Mouse (Mus musculus) limb, embryonic 10.5 days (tissue): ENCODE measurements around the gene Fgd6. TPM values are rescaled to one million over a fixed set of nuclear protein-coding genes. Genes with fewer than 3 reads are reported as not detected.

Experiments used
- DNase-seq: peaks from one replicate; pipeline ENCODE4 v3.0.0-alpha.2; 2017; ENCODE audit warnings: low spot score
- H3K27ac ChIP-seq: fragments of 300-500 bp; sonication (generic); 2 replicates; pipeline ENCODE4 v1.5.1; 2016; ENCODE audit warnings: mild to moderate bottlenecking
- H3K27me3 ChIP-seq: fragments of 300-500 bp; sonication (generic); 2 replicates; pipeline ENCODE4 v1.6.1; 2016; ENCODE audit warnings: low read depth, mild to moderate bottlenecking; ENCODE audit not compliant: poor library complexity, severe bottlenecking
- H3K36me3 ChIP-seq: fragments of 300-500 bp; sonication (generic); 2 replicates; pipeline ENCODE4 v1.6.1; 2016; ENCODE audit warnings: mild to moderate bottlenecking, moderate library complexity
- H3K4me1 ChIP-seq: fragments of 300-500 bp; sonication (generic); 2 replicates; pipeline ENCODE4 v1.6.1; 2016
- H3K4me3 ChIP-seq: fragments of 300-500 bp; sonication (generic); 2 replicates; pipeline ENCODE4 v1.5.1; 2016; ENCODE audit warnings: mild to moderate bottlenecking, moderate library complexity
- H3K9me3 ChIP-seq: fragments of 300-500 bp; sonication (generic); replicated peaks from 2 replicates; pipeline ENCODE4 v1.6.1; 2016; ENCODE audit warnings: mild to moderate bottlenecking
- WGBS: fragments of 180-500 bp; shearing (Covaris S2); methylation state at CpG from one replicate; pipeline ENCODE4 v1.1.7; 2016; 5-methylcytosine and 5-hydroxymethylcytosine counted together
- polyA plus RNA-seq: library from polyadenylated mRNA; unstranded; fragments of >200 nt; fragmentation: Nextera tagmentation; extraction: Ambion mirVana; gene quantifications from 2 replicates; pipeline ENCODE4 v1.2.1, GENCODE M21; 2016

Gene Fgd6
- polyA plus RNA-seq, 1 experiment from 2014 or later = 4.5 TPM

- WGBS = 89% methylated on average over 5 of the region's 5 CpGs
- peaks cover 89% of the 10 kb centered on the region for H3K36me3 ChIP-seq
These were observed 125.4 kb downstream of the Fgd6 start for GRCm38 (mm10) chr10:94161051-94161765.

GRCm38 (mm10) chr10:94162031-94162430 is 126.2 kb downstream of the Fgd6 start:
- no peak for DNase-seq
- Histone ChIP-seq H3K27me3 (no peaks in the 10 kb centered on the region), H3K9me3 (no peaks in the 10 kb centered on the region), H3K27ac (no peak overlapping the region), H3K36me3 (peaks cover 90% of the 10 kb centered on the region), H3K4me1 (no peaks in the 10 kb centered on the region), H3K4me3 (no peak overlapping the region)
- 94% methylated on average over 7 of the region's 7 CpGs for WGBS

More at GRCm38 (mm10) chr10:94161051-94161765, 125.4 kb downstream of the Fgd6 start:
- H3K9me3 ChIP-seq = no peaks in the 10 kb centered on the region
- H3K27me3 ChIP-seq = no peaks in the 10 kb centered on the region
- H3K4me3 ChIP-seq = no peak overlapping the region
- H3K4me1 ChIP-seq = no peaks in the 10 kb centered on the region
- H3K27ac ChIP-seq = no peak overlapping the region
- DNase-seq = no peak

GRCm38 (mm10) chr10:94164104-94164845 is 128.5 kb downstream of the Fgd6 start:
- whole genome bisulfite sequencing = 83% methylated on average over 5 of the region's 5 CpGs
- no peaks in the 10 kb centered on the region for H3K9me3 ChIP-seq
- H3K36me3 ChIP-seq = peaks cover 92% of the 10 kb centered on the region
- no peaks in the 10 kb centered on the region for H3K4me1 ChIP-seq
- DNase-seq = no peak
- H3K27me3 ChIP-seq = no peaks in the 10 kb centered on the region
- H3K4me3 ChIP-seq = no peak overlapping the region
- no peak overlapping the region for H3K27ac ChIP-seq

- no peaks in the 10 kb centered on the region for H3K9me3 ChIP-seq
These were observed 129.6 kb downstream of the Fgd6 start for GRCm38 (mm10) chr10:94165426-94165825.

GRCm38 (mm10) chr10:94167051-94167750 is 131.4 kb downstream of the Fgd6 start:
- H3K9me3 ChIP-seq = no peaks in the 10 kb centered on the region
- H3K27ac ChIP-seq = no peak overlapping the region
- WGBS = 96% methylated on average over 11 of the region's 11 CpGs
- H3K4me3 ChIP-seq = no peak overlapping the region
- DNase-seq = no peak
- no peaks in the 10 kb centered on the region for H3K27me3 ChIP-seq
- no peaks in the 10 kb centered on the region for H3K4me1 ChIP-seq
- H3K36me3 ChIP-seq = peaks cover 93% of the 10 kb centered on the region

More at GRCm38 (mm10) chr10:94165426-94165825, 129.6 kb downstream of the Fgd6 start:
- Histone ChIP-seq H3K36me3 (peaks cover 92% of the 10 kb centered on the region), H3K27ac (no peak overlapping the region), H3K27me3 (no peaks in the 10 kb centered on the region), H3K4me1 (no peaks in the 10 kb centered on the region), H3K4me3 (no peak overlapping the region)
- 90% methylated on average over 16 of the region's 16 CpGs for WGBS
- DNase-seq = no peak

- Histone ChIP-seq H3K27me3 (no peaks in the 10 kb centered on the region), H3K4me1 (no peaks in the 10 kb centered on the region), H3K9me3 (no peaks in the 10 kb centered on the region), H3K27ac (no peak overlapping the region), H3K4me3 (no peak overlapping the region), H3K36me3 (peaks cover 96% of the 10 kb centered on the region)
- no peak for DNase-seq
- WGBS = 76% methylated on average over 12 of the region's 12 CpGs
These were observed 135.8 kb downstream of the Fgd6 start for GRCm38 (mm10) chr10:94171440-94172130.

GRCm38 (mm10) chr10:94172137-94172536 is 136.3 kb downstream of the Fgd6 start:
- 82% methylated on average over 11 of the region's 11 CpGs for WGBS
- Histone ChIP-seq H3K27ac (no peak overlapping the region), H3K36me3 (peaks cover 91% of the 10 kb centered on the region), H3K27me3 (no peaks in the 10 kb centered on the region), H3K4me1 (no peaks in the 10 kb centered on the region), H3K4me3 (no peak overlapping the region), H3K9me3 (no peaks in the 10 kb centered on the region)
- no peak for DNase-seq

- Histone ChIP-seq H3K27ac (no peak overlapping the region), H3K4me1 (no peaks in the 10 kb centered on the region), H3K36me3 (peaks cover 85% of the 10 kb centered on the region), H3K27me3 (no peaks in the 10 kb centered on the region), H3K9me3 (no peaks in the 10 kb centered on the region), H3K4me3 (no peak overlapping the region)
- DNase-seq = no peak
- WGBS = 82% methylated on average over 6 of the region's 6 CpGs
These were observed 136.9 kb downstream of the Fgd6 start for GRCm38 (mm10) chr10:94172706-94173105.

GRCm38 (mm10) chr10:94174652-94175051 is 138.9 kb downstream of the Fgd6 start:
- WGBS = 88% methylated on average over 7 of the region's 7 CpGs
- no peak overlapping the region for H3K4me3 ChIP-seq
- H3K27me3 ChIP-seq = no peaks in the 10 kb centered on the region
- no peaks in the 10 kb centered on the region for H3K4me1 ChIP-seq
- no peak for DNase-seq
- H3K27ac ChIP-seq = no peak overlapping the region
- peaks cover 69% of the 10 kb centered on the region for H3K36me3 ChIP-seq
- no peaks in the 10 kb centered on the region for H3K9me3 ChIP-seq

GRCm38 (mm10) chr10:94183199-94183598 is 147.4 kb downstream of the Fgd6 start:
- no peaks in the 10 kb centered on the region for H3K4me1 ChIP-seq
- no peak overlapping the region for H3K4me3 ChIP-seq
- no peak overlapping the region for H3K27ac ChIP-seq
- no peaks in the 10 kb centered on the region for H3K27me3 ChIP-seq
- WGBS = 70% methylated on average over 4 of the region's 4 CpGs
- H3K9me3 ChIP-seq = no peaks in the 10 kb centered on the region
- peaks cover 82% of the 10 kb centered on the region for H3K36me3 ChIP-seq
- no peak for DNase-seq
